Mouse (Mus musculus) forebrain, postnatal 0 days (tissue): ENCODE measurements around the gene Ina. TPM values are rescaled to one million over a fixed set of nuclear protein-coding genes. Genes with fewer than 3 reads are reported as not detected.
A peak's percentile ranks its signal among the peaks of the same experiment; 100 is the strongest.

Experiments
- ATAC-seq: fragments of 200-750 bp; cut with Nextera tagmentation; 2 replicates; pipeline ENCODE4 v1.8.0; 2017; ENCODE audit warnings: mild to moderate bottlenecking, moderate library complexity
- DNase-seq: peaks from one replicate; pipeline ENCODE4 v3.0.0-alpha.2; 2015
- H3K27ac ChIP-seq: fragments of 300-500 bp; sonication (generic); 2 replicates; pipeline ENCODE4 v1.5.1; 2014; ENCODE audit warnings: low read depth, mild to moderate bottlenecking, antibody characterized with exemption, low read length, moderate library complexity, mixed read lengths
- H3K27me3 ChIP-seq: fragments of 300-500 bp; sonication (generic); 2 replicates; pipeline ENCODE4 v1.6.1; 2014; ENCODE audit warnings: mild to moderate bottlenecking, low read length, mixed read lengths; ENCODE audit not compliant: insufficient read depth
- H3K36me3 ChIP-seq: fragments of 300-500 bp; sonication (generic); 2 replicates; pipeline ENCODE4 v1.6.1; 2014; ENCODE audit warnings: mild to moderate bottlenecking, moderate library complexity; ENCODE audit not compliant: insufficient read depth
- H3K4me1 ChIP-seq: fragments of 300-500 bp; sonication (generic); 2 replicates; pipeline ENCODE4 v1.6.1; 2014; ENCODE audit warnings: antibody characterized with exemption; ENCODE audit not compliant: insufficient read depth
- H3K4me2 ChIP-seq: fragments of 300-500 bp; sonication (generic); 2 replicates; pipeline ENCODE4 v1.6.1; 2014; ENCODE audit warnings: low read depth, mild to moderate bottlenecking, moderate library complexity
- H3K4me3 ChIP-seq: fragments of 300-500 bp; sonication (generic); 2 replicates; pipeline ENCODE4 v1.5.1; 2014; ENCODE audit warnings: low read depth, low read length, mixed read lengths
- H3K9ac ChIP-seq: fragments of 300-500 bp; sonication (generic); 2 replicates; pipeline ENCODE4 v1.6.1; 2014; ENCODE audit warnings: mild to moderate bottlenecking
- H3K9me3 ChIP-seq: fragments of 300-500 bp; sonication (generic); 2 replicates; pipeline ENCODE4 v1.6.1; 2016; ENCODE audit warnings: low read length
- CTCF ChIP-seq: sonication (generic); IDR thresholded peaks from 2 replicates; pipeline ENCODE4 v1.5.1; 2016; ENCODE audit warnings: antibody characterized with exemption, control low read depth, low read depth
- WGBS: fragments of 180-500 bp; shearing (Covaris S2); extraction: QIAGEN DNeasy Blood & Tissue Kit; methylation state at CpG from one replicate; pipeline ENCODE4 v1.1.7; 2014; 5-methylcytosine and 5-hydroxymethylcytosine counted together
- polyA plus RNA-seq: library from polyadenylated mRNA; unstranded; fragments of >200 nt; fragmentation: Nextera tagmentation; extraction: Ambion mirVana; gene quantifications from 2 replicates; pipeline ENCODE4 v1.2.1, GENCODE M21; 2015
- total RNA-seq: library from RNA; depleted of rRNA; stranded (reverse); fragments of >200 nt; gene quantifications from 2 replicates; pipeline ENCODE4 v1.2.3, GENCODE M21; 2014

Ina gene
- total and polyA plus RNA-seq, 2 experiments from 2014 or later: 156 to 260 TPM

DNA sequence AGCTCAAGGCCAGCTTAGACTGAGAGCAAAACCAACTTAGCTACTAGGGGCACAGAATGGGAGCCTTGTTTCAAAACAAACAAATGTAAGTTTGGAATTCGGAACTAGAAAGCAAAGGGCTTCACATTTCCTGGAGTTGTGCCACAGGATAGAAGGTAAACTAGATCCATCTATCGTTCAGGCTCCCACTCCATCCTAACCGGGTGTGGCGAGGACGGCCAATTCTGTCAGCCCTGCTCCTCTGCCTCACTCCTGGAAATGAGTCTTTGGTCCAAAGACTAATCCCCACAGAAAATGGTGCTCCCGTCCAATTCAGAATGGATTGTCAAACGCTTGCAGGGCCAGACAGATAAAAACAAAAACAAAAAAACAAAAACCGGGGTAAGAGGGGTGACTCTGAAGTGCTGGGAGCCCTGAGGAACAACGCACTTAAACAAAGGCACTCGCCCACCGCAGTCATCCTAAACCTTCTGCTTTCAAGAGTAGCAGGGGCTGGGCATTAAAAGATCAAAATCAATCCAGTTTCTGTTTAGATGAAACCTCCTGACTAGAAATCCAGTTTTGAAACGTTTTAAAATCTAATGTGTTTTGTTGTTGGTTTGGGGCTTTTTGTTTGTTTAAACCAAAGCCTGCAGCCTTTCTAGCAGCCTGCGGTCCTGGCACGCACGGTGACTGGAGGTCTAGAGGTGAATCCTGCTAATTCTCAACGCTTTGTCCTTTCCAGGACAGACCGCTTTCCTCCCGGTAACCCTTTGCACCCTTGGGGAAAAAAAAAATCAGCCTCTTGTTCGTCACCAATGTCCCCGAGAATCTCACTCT lies 949 bp upstream of the Ina start:
- Histone ChIP-seq H3K36me3 (no peaks in the 10 kb centered on the region), H3K27me3 (no peaks in the 10 kb centered on the region), H3K4me1 (peaks cover 4% of the 10 kb centered on the region; the same call in 1 of the 2 replicates), H3K4me3 (peak overlapping the region; percentile 88), H3K4me2 (peak overlapping the region; percentile 66), H3K9me3 (no peaks in the 10 kb centered on the region), H3K27ac (peak overlapping the region; percentile 99), H3K9ac (peak overlapping the region; percentile 96)
- no peak for DNase-seq
- TF ChIP-seq CTCF: no peak
- WGBS: 9% methylated on average over 20 of the region's 20 CpGs
- no peak for ATAC-seq

DNA sequence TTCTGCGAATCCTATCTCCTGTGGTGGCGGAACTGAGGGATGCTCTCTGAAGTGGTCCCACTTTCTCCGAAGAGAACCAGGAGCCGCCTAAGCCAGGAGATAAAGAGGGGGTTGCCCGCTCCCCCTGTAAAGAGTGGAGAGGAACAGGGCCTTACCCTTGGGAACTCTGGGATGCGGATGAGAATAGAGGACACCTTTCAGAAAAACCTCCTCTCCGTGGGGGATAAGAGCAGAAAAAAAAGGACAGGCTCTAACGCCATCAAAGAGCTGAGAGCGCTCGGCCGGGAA lies 395 bp upstream of the Ina start:
- peak overlapping the region; percentile 66 for H3K4me2 ChIP-seq
- H3K36me3 ChIP-seq: no peaks in the 10 kb centered on the region
- H3K4me3 ChIP-seq: peak overlapping the region; percentile 88
- H3K4me1 ChIP-seq: peaks cover 4% of the 10 kb centered on the region; the same call in 1 of the 2 replicates
- no peaks in the 10 kb centered on the region for H3K9me3 ChIP-seq
- WGBS: under 1% methylated on average over 11 of the region's 11 CpGs
- no peak for DNase-seq
- H3K27ac ChIP-seq: peak overlapping the region; percentile 99
- TF ChIP-seq CTCF: no peak
- H3K27me3 ChIP-seq: no peaks in the 10 kb centered on the region
- H3K9ac ChIP-seq: peak overlapping the region; percentile 96
- peak; percentile 23 for ATAC-seq

DNA sequence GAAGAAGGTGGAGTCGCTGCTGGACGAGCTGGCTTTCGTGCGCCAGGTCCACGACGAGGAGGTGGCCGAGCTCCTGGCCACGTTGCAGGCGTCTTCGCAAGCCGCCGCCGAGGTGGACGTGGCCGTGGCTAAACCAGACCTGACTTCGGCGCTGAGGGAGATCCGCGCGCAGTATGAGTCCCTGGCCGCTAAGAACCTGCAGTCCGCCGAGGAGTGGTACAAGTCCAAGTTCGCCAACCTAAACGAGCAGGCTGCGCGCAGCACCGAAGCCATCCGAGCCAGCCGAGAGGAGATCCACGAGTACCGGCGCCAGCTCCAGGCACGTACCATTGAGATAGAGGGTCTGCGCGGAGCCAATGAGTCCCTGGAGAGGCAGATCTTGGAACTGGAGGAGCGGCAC lies 898 bp downstream of the Ina start:
- TF ChIP-seq CTCF: no peak
- peak overlapping the region; percentile 99 for H3K27ac ChIP-seq
- ATAC-seq (peak; percentile 11), DNase-seq (peak; percentile 59)
- no peaks in the 10 kb centered on the region for H3K36me3 ChIP-seq
- WGBS: 1% methylated on average over 37 of the region's 37 CpGs
- no peaks in the 10 kb centered on the region for H3K27me3 ChIP-seq
- no peaks in the 10 kb centered on the region for H3K9me3 ChIP-seq
- peak overlapping the region; percentile 96 for H3K9ac ChIP-seq
- H3K4me3 ChIP-seq: peak overlapping the region; percentile 88
- peak overlapping the region; percentile 66 for H3K4me2 ChIP-seq
- peaks cover 4% of the 10 kb centered on the region; the same call in 1 of the 2 replicates for H3K4me1 ChIP-seq

DNA sequence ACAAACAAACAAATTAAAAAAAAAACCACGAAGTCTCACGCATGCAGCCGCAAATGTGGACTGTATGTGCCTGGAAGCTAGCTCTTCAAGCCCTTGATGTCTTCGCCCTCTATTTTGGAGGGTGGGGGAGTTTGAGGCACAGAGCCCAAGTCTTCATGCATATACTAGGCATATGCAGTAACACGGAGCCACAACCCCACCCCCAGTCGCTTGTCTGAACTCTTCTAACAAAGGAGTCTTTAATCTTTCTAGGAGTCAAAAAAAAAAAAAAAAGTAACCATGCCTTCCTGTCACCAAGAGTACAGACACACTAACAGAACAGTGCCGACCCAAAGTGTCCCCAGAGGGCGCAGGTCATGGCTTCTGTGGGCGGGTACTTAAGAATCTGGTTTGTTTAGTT lies 1.5 kb downstream of the Ina start:
- peak overlapping the region; percentile 66 for H3K4me2 ChIP-seq
- H3K27ac ChIP-seq: peak overlapping the region; percentile 99; the same call in 1 of the 2 replicates
- H3K9ac ChIP-seq: peak overlapping the region; percentile 96
- 2% methylated on average over 9 of the region's 9 CpGs for WGBS
- H3K4me1 ChIP-seq: peaks cover 4% of the 10 kb centered on the region; the same call in 1 of the 2 replicates
- H3K4me3 ChIP-seq: peak overlapping the region; percentile 88
- H3K36me3 ChIP-seq: 0 out of 2 replicates have a peak, but pooled peaks cover under 1% of the 10 kb centered on the region
- ATAC-seq (no peak), DNase-seq (no peak)
- TF ChIP-seq CTCF: no peak
- no peaks in the 10 kb centered on the region for H3K9me3 ChIP-seq
- H3K27me3 ChIP-seq: no peaks in the 10 kb centered on the region

DNA sequence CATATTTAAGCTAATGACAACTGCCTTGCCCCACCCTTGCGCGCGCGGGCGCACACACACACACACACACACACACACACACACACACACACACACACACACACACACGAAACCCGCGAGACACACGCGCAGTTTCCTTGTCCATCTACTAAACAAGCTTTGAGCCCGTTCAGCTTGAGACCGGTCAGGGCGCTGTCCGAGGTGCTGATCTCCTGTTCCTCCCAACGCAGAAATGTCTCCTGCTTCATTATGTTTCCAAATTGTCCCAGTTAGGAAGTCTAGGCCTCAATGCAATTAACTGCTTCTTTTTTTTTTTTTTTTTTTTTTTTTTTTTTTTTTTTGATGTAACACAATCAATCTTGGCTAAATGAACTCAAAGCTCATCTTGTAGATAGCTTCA lies 2.0 kb downstream of the Ina start:
- H3K4me2 ChIP-seq: peak overlapping the region; percentile 66
- H3K9me3 ChIP-seq: no peaks in the 10 kb centered on the region
- ATAC-seq (no peak), DNase-seq (peak; percentile 50)
- H3K27ac ChIP-seq: no peak overlapping the region
- peak overlapping the region; percentile 96; the same call in 1 of the 2 replicates for H3K9ac ChIP-seq
- WGBS: under 1% methylated on average over 15 of the region's 15 CpGs
- no peaks in the 10 kb centered on the region for H3K27me3 ChIP-seq
- H3K4me3 ChIP-seq: peak overlapping the region; percentile 88
- H3K4me1 ChIP-seq: peaks cover 4% of the 10 kb centered on the region; the same call in 1 of the 2 replicates
- TF ChIP-seq CTCF: no peak
- H3K36me3 ChIP-seq: peaks cover 5% of the 10 kb centered on the region

DNA sequence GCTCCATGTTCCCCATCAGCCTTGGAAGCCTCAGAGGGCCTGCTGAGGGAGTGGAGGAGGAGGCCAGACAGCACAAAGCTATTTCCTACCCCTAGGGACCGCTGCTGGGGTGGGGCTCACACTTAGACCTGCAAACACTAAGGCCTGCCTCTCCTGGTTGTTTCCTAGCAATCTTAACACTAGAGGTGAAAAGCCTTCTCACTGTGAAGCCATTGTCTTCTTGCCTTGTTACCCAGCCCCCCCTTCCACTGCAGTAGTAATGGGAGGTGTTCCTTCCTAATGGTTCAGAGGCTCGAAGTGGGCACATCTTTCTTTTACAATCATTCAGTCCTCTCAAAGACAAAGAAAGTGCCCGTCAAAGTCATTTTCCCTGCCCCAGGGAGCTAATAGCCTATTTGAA lies 3.3 kb downstream of the Ina start:
- Histone ChIP-seq H3K36me3 (peaks cover 18% of the 10 kb centered on the region), H3K27ac (peak overlapping the region; percentile 73), H3K4me3 (peak overlapping the region; percentile 88), H3K9ac (peak overlapping the region; percentile 96), H3K4me1 (peaks cover 4% of the 10 kb centered on the region; the same call in 1 of the 2 replicates), H3K4me2 (peak overlapping the region; percentile 66), H3K27me3 (no peaks in the 10 kb centered on the region), H3K9me3 (no peaks in the 10 kb centered on the region)
- no peak for ATAC-seq
- no peak for TF ChIP-seq CTCF
- 1% methylated on average over 3 of the region's 3 CpGs for WGBS
- DNase-seq: no peak

DNA sequence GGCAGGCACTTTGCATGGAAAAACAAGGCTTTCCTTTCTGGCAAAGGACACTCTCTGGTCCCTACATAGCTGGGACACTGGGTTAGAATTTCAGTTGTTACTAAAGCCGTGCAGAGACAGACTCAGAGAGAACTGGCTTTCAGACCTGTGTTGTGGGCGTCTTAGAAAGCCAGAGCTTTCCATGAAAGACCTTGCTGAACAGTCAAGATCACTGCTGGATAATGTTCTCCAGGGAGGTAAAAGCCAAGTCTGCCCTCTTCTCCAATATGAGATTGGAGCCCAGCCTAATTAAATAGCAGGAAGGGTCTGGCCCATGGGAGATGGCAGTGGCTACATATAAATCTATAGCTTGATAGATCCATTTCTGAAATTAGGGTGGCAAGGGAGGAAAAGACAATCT lies 3.8 kb downstream of the Ina start:
- H3K4me1 ChIP-seq: 0 out of 2 replicates have a peak, but pooled peaks cover 4% of the 10 kb centered on the region
- DNase-seq (no peak), ATAC-seq (no peak)
- peaks cover 23% of the 10 kb centered on the region for H3K36me3 ChIP-seq
- peak overlapping the region; percentile 96 for H3K9ac ChIP-seq
- no peaks in the 10 kb centered on the region for H3K27me3 ChIP-seq
- peak overlapping the region; percentile 66 for H3K4me2 ChIP-seq
- H3K9me3 ChIP-seq: no peaks in the 10 kb centered on the region
- 14% methylated on average over 2 of the region's 2 CpGs for WGBS
- peak overlapping the region; percentile 88 for H3K4me3 ChIP-seq
- H3K27ac ChIP-seq: 0 out of 2 replicates have a peak overlapping the region, but pooled peaks have one; percentile 73
- TF ChIP-seq CTCF: no peak
